Mouse (Mus musculus): ENCODE results near the gene Sgsm3. TPM values are rescaled to one million over a fixed set of nuclear protein-coding genes. Genes with fewer than 3 reads are reported as not detected.
A peak's percentile ranks its signal among the peaks of the same experiment; 100 is the strongest.

Sgsm3 gene
- total RNA-seq, 2 experiments from 2014 or later = 10.6 to 13.6 TPM

GRCm38 (mm10) chr15:80979611-80980010 is 2.0 kb downstream of the Sgsm3 start:
- DNase-seq = no peak

DNA sequence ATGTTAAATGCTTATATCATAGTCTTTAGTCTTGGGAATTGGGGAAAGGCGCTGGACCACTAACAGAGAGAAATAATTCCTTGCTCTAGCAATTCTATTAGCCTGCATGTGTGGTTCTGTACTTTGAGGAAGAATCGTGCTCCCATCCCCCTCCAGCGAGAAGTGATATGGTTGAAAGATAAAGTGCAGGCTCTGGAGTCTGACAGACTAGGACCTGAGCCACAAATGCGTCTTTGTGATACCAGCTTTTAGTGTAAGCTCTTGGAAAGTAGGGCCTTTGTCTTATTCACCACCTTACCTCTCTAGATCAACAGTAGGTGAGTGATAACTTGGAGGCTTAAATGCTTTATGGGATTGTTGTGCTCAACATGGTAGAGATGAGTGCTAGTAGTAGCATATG is 3.6 kb downstream of the Sgsm3 start:
- DNase-seq = no peak

DNA sequence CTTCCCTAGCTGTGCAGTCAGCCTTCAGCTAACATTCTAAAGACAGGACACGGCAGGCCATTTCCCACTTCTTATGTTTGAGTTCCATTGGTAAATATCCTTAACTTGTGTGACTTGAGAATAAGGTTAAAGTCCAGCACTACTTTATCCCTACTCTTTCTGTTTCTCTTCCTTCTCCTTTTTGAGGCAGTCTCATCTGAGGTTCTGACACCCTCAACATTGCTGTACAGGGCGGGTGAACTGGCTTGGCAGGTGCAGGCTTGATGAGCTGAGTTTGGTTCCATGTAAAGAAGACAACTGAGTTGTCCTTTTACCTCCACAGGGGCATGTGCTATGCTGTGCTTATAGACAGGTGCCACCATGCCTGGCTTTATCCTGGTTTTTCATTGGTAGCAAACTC is 5.7 kb downstream of the Sgsm3 start:
- DNase-seq = no peak

- DNase-seq = no peak
Observed at GRCm38 (mm10) chr15:80988331-80988730, 10.8 kb downstream of the Sgsm3 start.

GRCm38 (mm10) chr15:80989712-80990111 is 12.1 kb downstream of the Sgsm3 start:
- no peak for DNase-seq

GRCm38 (mm10) chr15:80994959-80995358 is 17.4 kb downstream of the Sgsm3 start:
- DNase-seq = no peak

GRCm38 (mm10) chr15:80996090-80996835 is 18.7 kb downstream of the Sgsm3 start:
- no peak for DNase-seq

DNA sequence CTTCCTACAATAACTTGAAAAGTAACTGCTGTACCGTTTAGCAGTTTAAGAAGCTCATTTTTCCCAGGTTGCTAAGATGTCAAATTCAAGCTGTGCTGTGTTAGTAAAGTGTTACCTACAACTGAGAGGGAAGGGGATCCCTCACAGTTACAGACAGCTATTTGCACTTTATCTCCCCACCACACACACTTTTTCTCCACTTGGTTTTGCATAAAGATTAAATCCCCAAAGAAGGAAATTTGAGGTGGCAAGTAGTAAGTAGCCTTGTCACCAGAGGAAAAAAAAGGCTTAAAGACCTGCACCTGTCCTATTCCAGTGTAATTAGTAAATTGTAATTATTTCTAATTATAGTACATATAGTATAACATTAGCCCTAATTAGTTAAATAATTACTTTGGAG is 19.5 kb downstream of the Sgsm3 start:
- no peak for DNase-seq

DNA sequence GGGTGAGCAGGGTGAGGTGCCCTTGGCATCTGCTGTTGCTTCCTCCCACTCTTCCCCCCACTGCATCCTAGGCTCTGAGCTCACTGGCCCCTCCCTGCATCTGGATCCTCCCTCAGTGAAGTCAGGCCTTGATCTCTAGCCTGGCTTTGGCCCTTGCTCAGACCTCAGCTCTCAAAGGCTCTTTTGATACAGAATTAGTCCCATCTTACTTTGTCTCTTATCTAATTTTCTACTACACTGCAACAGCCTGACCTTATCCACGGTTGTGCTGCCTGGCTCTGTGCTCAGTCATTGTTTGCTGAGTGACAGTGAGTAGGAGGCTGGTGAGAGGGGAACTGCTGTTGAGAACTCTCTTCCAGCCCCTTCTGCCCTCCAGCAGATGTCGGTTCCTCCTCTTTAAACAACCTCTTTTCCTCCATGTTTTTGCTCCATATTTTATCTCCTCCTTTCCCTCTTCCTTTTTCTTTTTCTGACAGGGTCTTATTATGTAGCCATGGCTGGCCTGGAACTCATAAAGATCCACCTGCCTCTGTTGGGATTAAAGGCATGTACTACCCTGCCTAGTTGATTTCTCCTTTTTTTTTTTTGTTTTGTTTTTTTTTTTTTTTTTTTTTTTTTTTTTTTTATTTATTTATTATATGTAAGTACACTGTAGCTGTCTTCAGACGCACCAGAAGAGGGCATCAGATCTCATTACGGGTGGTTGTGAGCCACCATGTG is 23.0 kb downstream of the Sgsm3 start:
- no peak for DNase-seq

GRCm38 (mm10) chr15:81006127-81006735 is 28.7 kb downstream of the Sgsm3 start:
- no peak for DNase-seq

DNA sequence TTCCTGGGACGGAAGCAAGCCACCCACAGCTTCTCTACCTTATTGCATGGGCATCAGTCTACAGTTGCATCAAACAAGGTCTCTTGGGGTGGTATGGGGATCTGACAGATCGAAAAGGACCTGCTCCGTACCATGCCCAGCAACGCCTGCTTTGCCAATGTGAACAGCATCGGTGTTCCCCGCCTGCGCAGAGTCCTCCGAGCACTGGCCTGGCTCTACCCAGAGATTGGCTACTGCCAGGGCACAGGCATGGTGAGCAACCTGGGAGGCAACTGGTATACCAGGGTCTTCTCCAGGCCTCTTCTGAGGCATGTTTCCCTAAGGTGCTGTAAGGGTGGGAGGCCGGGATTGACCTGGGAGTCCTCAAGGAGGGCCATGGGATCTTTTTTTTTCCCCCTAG is 29.8 kb downstream of the Sgsm3 start:
- no peak for DNase-seq

DNA sequence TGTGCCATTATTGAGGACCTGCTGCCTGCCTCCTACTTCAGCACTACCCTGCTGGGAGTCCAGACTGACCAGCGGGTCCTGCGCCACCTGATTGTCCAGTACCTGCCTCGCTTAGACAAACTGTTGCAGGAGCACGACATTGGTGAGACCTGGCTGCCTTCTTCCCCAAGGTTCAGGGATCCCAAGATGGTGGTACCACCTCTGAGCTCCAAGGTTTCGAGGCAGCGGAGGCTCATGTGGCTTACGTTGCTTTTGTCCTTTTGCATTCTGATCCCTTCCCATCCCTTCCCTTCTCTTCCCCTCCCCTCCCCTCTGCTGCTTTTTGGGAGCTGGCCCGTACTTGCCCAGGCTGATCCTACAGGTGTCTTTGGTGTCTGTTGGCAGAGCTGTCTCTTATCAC is 30.3 kb downstream of the Sgsm3 start:
- DNase-seq = no peak

DNA sequence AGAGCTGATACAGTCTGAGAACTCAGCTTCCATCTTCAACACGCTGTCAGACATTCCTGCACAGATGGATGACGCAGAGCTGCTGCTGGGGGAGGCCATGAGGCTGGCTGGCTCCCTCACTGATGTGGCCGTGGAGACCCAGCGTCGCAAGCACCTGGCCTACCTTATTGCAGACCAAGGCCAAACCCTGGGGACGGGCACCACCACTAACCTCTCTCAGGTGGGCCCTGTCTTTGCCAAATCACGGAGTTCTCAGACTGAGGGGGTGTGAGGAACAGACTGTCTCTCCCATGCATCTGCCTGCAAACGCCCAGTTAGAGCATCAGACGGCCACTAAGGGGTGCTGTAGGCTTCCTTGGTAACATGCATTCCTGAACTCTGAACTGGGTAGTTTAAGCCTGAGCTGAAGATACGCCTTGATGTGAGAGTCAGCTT is 31.1 kb downstream of the Sgsm3 start:
- DNase-seq = peak; percentile 26

- no peak for DNase-seq
Observed at GRCm38 (mm10) chr15:81010114-81010513, 32.5 kb downstream of the Sgsm3 start.

DNA sequence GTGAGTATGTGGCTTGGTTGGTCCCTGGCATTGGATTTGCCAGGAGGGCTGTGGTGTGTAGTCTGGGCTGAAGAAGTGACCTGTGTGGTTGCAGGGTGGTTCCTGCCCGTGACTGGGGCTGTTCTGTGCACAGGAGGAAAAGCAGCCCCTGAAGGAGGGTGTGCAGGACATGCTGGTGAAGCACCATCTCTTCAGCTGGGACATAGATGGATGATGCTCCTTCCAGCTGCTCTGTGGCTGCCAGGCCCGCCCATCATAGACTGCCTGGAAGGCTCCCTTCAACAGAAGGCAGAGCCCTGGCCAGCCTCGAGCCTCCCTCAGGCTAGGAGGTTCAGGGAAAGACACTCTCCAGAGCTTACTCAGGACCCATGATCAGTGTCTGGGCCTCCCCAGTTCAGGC is 34.0 kb downstream of the Sgsm3 start:
- no peak for DNase-seq

DNA sequence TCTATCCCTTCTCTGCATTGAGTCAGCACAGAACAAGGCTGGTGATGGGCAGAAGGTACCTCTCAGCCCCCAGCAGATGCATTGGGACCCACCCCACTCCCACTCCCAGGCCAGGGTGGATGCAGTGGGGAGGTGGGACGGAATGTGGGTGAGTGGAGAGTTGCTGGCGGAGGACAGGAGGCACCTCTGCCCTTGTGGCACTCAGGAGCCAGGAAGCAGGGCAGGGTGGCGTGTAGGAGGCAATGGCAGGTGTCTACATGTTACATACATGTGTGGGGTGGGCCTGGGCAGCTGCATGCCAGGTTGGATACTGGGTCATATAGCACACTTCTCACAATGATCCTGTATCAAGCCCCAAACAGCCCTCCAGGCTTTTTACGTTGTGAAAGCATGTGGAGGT is 34.8 kb downstream of the Sgsm3 start:
- DNase-seq = no peak

DNA sequence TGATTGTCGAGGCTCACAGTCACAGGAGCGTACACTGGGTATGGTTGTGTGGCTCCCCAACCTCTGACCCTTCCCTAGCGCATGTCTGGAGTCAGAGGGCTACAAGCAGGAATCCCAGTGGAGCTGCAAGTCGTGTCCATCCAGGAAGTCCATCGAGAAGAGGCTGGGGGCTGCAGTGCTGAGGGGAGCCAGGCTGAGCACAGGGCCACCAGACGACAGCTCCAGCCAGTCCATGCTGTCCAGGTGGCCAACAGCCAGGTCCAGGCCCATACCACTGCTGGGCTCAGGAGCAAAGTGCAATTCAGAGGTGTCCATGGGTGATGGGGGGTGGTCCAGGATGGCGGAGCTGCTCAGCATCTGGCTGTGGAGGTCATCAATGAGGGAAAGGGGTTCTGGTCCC is 35.6 kb downstream of the Sgsm3 start:
- no peak for DNase-seq

DNA sequence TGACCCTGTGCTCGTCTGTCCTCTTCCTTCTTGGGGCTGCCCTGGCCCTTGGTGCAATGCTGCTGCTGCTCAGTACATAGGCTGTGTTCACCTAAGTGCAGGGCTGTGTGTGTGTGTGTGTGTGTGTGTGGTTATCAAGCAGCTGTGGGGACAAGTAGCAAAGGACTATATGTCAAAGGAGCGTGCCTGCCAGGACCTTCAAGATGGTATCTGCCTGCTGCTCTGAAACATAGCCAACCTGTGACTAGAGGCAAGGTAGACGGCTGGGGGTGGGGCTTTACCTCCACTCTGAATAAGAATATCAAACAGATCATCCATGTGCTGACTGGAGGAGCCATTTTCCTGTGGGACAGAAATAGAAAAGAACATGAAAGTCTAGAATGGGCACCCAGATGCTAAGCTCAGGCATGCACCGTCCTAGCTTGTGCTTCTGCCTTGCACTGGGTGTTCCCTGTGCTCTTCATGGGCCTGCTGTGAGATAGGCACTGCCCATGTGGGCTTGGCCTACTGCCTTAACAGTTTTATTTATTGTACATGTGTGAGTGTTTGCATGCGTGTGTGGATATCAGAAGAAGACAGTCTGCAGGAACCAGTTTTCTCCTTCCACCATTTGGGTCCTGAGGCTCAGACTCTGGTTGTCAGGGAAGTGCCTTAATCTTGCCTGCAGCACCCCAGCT is 37.6 kb downstream of the Sgsm3 start:
- no peak for DNase-seq

DNA sequence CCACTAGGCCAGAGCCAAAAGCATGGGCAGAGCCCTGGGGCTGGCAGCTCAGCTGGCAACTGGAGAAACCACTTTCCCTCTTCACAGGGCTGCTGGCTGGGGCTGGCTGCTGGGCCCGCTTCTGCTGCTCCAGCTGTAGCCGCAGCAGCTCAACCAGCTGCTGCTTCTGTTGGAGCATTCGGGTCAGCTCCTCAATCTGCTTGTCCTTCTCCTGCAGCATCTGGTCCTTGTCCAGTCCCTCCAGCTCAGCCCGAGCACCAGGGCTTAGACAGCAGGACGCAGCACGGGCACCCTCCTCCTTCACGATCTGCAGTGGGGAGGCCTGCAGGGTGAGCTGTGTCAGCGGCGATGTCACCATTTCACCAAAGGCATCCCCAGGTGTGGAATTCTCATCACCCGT is 38.9 kb downstream of the Sgsm3 start:
- DNase-seq = no peak

- DNase-seq = no peak
Observed at GRCm38 (mm10) chr15:81017308-81017707, 39.7 kb downstream of the Sgsm3 start.

- no peak for DNase-seq
Observed at GRCm38 (mm10) chr15:81021377-81021776, 43.8 kb downstream of the Sgsm3 start.

DNA sequence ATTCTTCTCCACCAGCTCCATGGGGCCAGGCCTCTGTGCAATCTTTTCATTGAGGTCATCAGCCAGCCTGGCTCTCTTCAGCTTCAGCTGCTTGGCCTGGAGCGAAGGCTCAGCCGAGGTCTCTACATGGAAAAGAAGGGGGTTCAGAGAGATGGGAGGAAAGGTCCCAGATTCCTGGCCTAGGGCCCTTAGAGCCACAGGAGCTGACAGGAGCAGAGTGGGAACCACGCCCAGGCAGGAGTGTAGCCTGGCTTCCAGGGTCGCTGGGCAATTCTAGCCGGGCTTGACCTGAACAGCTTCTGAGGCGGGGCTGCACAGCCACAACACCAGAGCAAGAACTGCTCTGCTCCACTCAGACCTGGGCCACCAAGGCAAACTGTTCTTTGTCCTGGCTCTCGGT is 44.9 kb downstream of the Sgsm3 start:
- DNase-seq = no peak

DNA sequence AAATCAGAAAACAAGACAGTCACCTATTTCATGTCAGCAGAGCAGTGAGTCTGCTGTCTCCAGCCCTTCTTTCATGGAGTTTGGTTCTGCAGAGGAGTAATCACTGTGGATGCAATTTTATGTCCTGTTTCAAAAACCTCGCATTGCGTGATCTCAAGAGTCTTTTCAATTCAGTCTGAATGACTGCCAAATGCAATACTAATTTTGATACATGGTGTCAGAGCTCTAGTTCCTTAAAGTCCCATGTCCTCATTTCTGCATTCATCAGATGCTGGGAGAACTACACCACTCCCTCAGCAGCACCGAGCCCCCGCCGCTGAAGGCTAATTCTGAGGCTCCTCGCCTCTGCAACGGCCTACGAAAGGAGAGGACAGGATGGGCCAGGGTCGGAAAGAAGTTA is 46.3 kb downstream of the Sgsm3 start:
- no peak for DNase-seq
